Mouse (Mus musculus) testis, adult 10 weeks (tissue): ENCODE results near the gene A630095N17Rik. TPM values are rescaled to one million over a fixed set of nuclear protein-coding genes. Genes with fewer than 3 reads are reported as not detected.

Source experiments
- polyA plus RNA-seq: library from polyadenylated mRNA; stranded (reverse); fragments of 350-450 nt; fragmentation: Illumina TruSeq; extraction: RNeasy Lipid Tissue Mini Kit (QIAGEN cat#74804); gene quantifications from one replicate; pipeline ENCODE4 v1.2.3, GENCODE M21; 2014; ENCODE audit warnings: low read depth, low replicate concordance

A630095N17Rik gene
- 33.7 TPM for polyA plus RNA-seq

GRCm38 (mm10) chr1:75231664-75232152, at the start of gene A630095N17Rik:
A630095N17Rik (minus strand) TSS chr1:75232102.

DNA sequence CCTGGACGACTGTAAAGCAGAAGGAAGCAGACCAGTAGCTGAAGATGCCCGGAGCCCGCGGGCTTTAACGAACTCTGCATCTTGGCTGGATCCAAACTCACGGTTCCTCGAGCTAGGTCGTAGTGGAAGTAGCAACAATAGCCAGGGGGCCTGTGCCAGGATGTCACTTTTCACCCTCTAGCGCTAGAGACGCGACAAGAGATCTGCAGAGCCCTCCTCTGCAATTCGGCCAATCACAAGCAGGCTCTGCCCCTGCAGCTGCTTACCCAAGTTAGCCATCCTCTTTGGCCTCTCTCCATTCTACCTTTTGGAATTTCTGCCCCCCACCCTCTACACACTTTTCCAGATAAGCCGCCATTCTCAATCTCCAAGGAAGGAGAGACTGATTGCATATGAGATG, 46.3 kb upstream of the A630095N17Rik start, which contains the start of gene Resp18:
TSS of gene Resp18 (minus strand) at position 188 of the 400 bp plus-strand sequence.

GRCm38 (mm10) chr1:75264091-75264880, 32.4 kb upstream of the A630095N17Rik start, which contains the start of gene Ptprn:
Ptprn (minus strand) TSS chr1:75264502.

GRCm38 (mm10) chr1:75236117-75237050, 4.5 kb upstream of the A630095N17Rik start, which contains the start of gene Dnajb2:
Dnajb2 (plus strand) TSS chr1:75236406.

GRCm38 (mm10) chr1:75219531-75219930, 12.4 kb downstream of the A630095N17Rik start, which contains the start of gene Tuba4a:
Tuba4a (minus strand) TSS chr1:75219865.

DNA sequence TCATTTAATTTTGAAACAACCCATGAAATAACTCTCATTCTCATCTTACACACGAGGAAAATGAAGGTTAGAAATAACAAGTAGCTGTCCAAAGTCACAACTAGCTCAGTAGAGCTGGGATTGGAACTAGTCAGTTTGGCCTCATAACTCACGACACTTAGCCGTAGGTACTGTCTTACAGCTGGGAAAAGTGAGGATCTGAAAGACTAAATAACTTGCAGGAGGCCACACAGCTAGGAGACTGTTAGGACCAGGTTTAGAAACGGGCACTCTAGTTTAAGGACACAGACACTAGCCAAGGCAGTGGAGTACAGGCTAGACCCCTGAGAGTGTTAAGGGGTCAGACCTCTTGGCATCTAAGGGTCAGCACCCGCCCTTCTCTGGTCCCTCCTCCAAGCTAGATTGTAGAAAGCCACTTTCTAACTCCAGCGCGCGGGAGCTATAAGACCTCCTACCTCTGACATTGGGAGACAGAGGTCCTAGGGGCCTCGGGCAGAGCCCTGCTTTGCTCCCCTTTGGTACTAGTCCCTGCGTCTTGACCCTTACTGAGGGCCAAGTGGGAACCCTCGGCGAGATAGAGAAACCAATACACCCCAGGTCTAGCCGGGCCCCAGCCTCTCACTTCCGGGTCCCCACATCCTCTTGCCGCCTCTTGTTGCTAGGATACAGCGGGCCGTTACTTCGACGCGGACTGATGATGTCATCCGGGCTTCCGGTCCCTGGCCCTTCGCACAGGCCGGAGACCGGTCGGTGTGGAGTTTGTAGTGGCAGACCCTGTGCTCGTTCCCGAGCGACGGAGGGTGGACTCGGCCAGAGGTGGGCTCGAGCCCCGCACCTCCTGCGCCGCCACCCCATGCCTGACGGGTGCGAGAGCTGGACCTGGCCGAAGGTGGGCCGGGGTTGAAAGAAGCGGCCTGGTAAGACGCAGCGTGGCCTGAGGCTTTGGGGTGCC, 21.5 kb downstream of the A630095N17Rik start, which contains the start of the genes Glb1l and Stk16:
TSS of gene Glb1l (minus strand) at position 678 of the 952 bp plus-strand sequence.
TSS of gene Stk16 (plus strand) at position 703 of the 952 bp plus-strand sequence.

GRCm38 (mm10) chr1:75191622-75192402, 40.1 kb downstream of the A630095N17Rik start, which contains the start of the genes Ankzf1 and Atg9a:
Ankzf1 (plus strand) TSS chr1:75192151.
Atg9a (minus strand) TSS chr1:75192196.

DNA sequence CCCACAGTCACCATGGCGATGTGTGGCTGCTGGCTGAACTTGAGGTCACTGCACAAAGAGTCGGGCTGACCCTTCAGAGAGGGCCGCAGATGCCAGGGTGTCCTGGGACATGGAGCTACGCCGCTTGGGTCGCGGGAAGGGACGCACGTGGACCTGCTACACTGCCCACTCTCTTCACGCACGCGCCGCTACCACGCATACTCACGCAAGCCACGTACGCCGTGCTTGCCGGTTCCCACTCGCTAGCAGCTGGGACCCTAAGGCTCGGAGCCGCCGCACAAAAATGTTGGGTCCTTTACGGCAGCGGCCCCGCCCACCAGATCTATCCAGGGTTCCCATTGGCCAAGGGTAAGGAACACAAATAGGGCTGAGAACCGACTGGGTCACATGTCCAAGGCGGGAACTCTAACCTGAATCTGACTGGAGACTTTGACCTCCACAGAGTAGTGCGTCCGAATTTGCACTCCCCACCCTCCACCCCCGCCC, 51.8 kb downstream of the A630095N17Rik start, which contains the start of gene Abcb6:
TSS of gene Abcb6 (minus strand) at position 288 of the 486 bp plus-strand sequence.

Other genes with a start within 250 kb of the A630095N17Rik start
- gene Nhej1, start 106.9 kb downstream of the A630095N17Rik start, polyA plus RNA-seq = 4.0 TPM
- not detected for gene Slc23a3, start 98.2 kb downstream of the A630095N17Rik start, polyA plus RNA-seq
- 14.3 TPM for gene Cnppd1, start 89.4 kb downstream of the A630095N17Rik start, polyA plus RNA-seq
- gene Retreg2, start 89.3 kb downstream of the A630095N17Rik start, polyA plus RNA-seq = 17.7 TPM
- not detected for gene Zfand2b, start 63.5 kb downstream of the A630095N17Rik start, polyA plus RNA-seq
- gene Abcb6, start 51.7 kb downstream of the A630095N17Rik start, polyA plus RNA-seq = 9.5 TPM
- 3.0 TPM for gene Ankzf1, start 40.0 kb downstream of the A630095N17Rik start, polyA plus RNA-seq
- 68.6 TPM for gene Atg9a, start 39.9 kb downstream of the A630095N17Rik start, polyA plus RNA-seq
- gene Glb1l, start 21.3 kb downstream of the A630095N17Rik start, polyA plus RNA-seq = 194 TPM
- gene Stk16, start 21.3 kb downstream of the A630095N17Rik start, polyA plus RNA-seq = 18.6 TPM
- 11.1 TPM for gene Tuba4a, start 12.2 kb downstream of the A630095N17Rik start, polyA plus RNA-seq
- 96.0 TPM for gene Dnajb2, start 4.3 kb upstream of the A630095N17Rik start, polyA plus RNA-seq
- gene Ptprn, start 32.4 kb upstream of the A630095N17Rik start, polyA plus RNA-seq = not detected
- gene Resp18, start 46.3 kb upstream of the A630095N17Rik start, polyA plus RNA-seq = 0.56 TPM
- 5.5 TPM for gene Dnpep, start 85.9 kb upstream of the A630095N17Rik start, polyA plus RNA-seq
- gene Des, start 128.2 kb upstream of the A630095N17Rik start, polyA plus RNA-seq = 0.55 TPM
- 0.14 TPM for gene Speg, start 143.2 kb upstream of the A630095N17Rik start, polyA plus RNA-seq
- 7.7 TPM for gene Gmppa, start 203.8 kb upstream of the A630095N17Rik start, polyA plus RNA-seq
- 0.08 TPM for gene Asic4, start 218.3 kb upstream of the A630095N17Rik start, polyA plus RNA-seq
- 0.35 TPM for gene Chpf, start 247.2 kb upstream of the A630095N17Rik start, polyA plus RNA-seq
- gene Tmem198, start 247.4 kb upstream of the A630095N17Rik start, polyA plus RNA-seq = not detected